Mouse (Mus musculus) hindbrain, embryonic 11.5 days (tissue): ENCODE measurements around the gene Adamtsl3. TPM values are rescaled to one million over a fixed set of nuclear protein-coding genes. Genes with fewer than 3 reads are reported as not detected.

Experiments used
- ATAC-seq: fragments of 200-750 bp; cut with Nextera tagmentation; 2 replicates; pipeline ENCODE4 v1.8.0; 2017; ENCODE audit warnings: mild to moderate bottlenecking, moderate TSS enrichment, moderate library complexity; ENCODE audit not compliant: low FRiP score
- DNase-seq: peaks from one replicate; pipeline ENCODE4 v3.0.0-alpha.2; 2015; ENCODE audit warnings: low spot score
- H3K27ac ChIP-seq: fragments of 300-500 bp; sonication (generic); 2 replicates; pipeline ENCODE4 v1.5.1; 2014; ENCODE audit warnings: mild to moderate bottlenecking, low read depth, low read length
- H3K27me3 ChIP-seq: fragments of 300-500 bp; sonication (generic); 2 replicates; pipeline ENCODE4 v1.6.1; 2014; ENCODE audit warnings: mild to moderate bottlenecking, low read length, moderate library complexity, mixed read lengths; ENCODE audit not compliant: control insufficient read depth, insufficient read depth
- H3K36me3 ChIP-seq: fragments of 300-500 bp; sonication (generic); 2 replicates; pipeline ENCODE4 v1.6.1; 2014; ENCODE audit warnings: mild to moderate bottlenecking, low read length, moderate library complexity, mixed read lengths; ENCODE audit not compliant: control insufficient read depth, insufficient read depth
- H3K4me1 ChIP-seq: fragments of 300-500 bp; sonication (generic); replicated peaks from 2 replicates; pipeline ENCODE4 v1.6.1; 2014; ENCODE audit warnings: low read length, mixed read lengths; ENCODE audit not compliant: control insufficient read depth, insufficient read depth
- H3K4me2 ChIP-seq: fragments of 300-500 bp; sonication (generic); replicated peaks from 2 replicates; pipeline ENCODE4 v1.6.1; 2014; ENCODE audit warnings: mild to moderate bottlenecking, low read depth, low read length
- H3K4me3 ChIP-seq: fragments of 300-500 bp; sonication (generic); 2 replicates; pipeline ENCODE4 v1.5.1; 2014; ENCODE audit warnings: low read depth, low read length
- H3K9ac ChIP-seq: fragments of 300-500 bp; sonication (generic); 2 replicates; pipeline ENCODE4 v1.6.1; 2014; ENCODE audit warnings: low read depth, low read length
- H3K9me3 ChIP-seq: fragments of 300-500 bp; sonication (generic); 2 replicates; pipeline ENCODE4 v1.6.1; 2016; ENCODE audit warnings: low read length; ENCODE audit not compliant: control insufficient read depth
- WGBS: fragments of 180-500 bp; shearing (Covaris S2); extraction: QIAGEN DNeasy Blood & Tissue Kit; methylation state at CpG from one replicate; pipeline ENCODE4 v1.1.7; 2014; 5-methylcytosine and 5-hydroxymethylcytosine counted together
- polyA plus RNA-seq: library from polyadenylated mRNA; unstranded; fragments of >200 nt; fragmentation: Nextera tagmentation; extraction: Ambion mirVana; gene quantifications from 2 replicates; pipeline ENCODE4 v1.2.1, GENCODE M21; 2014

Gene Adamtsl3
- 0.15 and 0.66 TPM in 2 replicates for polyA plus RNA-seq

DNA sequence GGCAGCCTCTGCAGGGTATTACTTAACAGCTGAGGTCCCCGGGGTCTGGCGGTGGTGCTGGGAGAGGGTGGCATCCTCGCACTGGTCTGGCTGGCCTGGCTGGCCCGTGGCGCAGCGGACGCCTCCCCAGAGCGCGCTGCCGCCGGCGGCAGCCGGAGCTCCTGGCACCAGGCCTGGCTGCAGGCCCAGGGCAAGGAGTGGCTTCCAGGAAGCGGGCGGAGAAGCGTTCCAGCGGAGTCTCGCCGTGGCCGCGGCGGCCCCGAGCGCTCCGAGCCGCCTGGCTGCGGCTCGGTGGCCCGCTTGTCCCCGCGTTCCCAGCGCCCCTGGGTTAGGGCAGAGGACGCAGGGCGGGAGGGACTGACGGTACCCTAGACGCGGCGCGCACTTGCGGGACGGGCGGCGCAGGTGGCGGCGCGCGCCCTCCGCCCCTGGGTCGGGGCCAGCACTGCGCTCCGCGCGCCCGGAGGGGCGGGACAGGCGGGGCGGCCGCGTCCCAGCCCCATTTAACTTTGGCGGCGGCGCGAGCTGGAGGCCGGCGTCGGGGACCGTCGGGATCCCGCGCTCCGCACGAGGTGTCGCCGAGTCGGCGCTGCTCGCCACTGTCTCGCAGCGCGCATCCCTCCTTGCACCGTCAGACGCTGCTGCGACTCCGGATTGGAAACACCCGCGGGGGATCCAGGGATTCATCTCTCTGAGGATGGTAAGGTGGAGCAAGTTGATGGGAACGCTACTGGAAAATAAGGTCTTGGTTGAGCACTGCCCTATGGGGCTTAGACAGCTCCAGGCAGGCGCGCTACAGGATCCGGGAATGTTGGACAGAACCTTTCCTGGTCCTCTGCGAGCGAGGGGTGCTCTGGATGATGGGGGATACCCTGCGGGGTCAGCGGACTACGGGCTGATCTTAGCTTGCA, at the start of gene Adamtsl3:
Gene Adamtsl3 (plus strand): TSS at position 484 of the 911 bp plus-strand sequence.
- Histone ChIP-seq H3K9me3 (no peaks in the 10 kb centered on the region), H3K36me3 (no peaks in the 10 kb centered on the region), H3K4me2 (peak within 1 kb of the TSS; percentile 87), H3K9ac (no peak within 1 kb of the TSS), H3K4me1 (peaks cover 2% of the 10 kb centered on the region; the same call in 1 of the 2 replicates), H3K27me3 (peaks cover 39% of the 10 kb centered on the region), H3K27ac (no peak within 1 kb of the TSS), H3K4me3 (peak within 1 kb of the TSS; percentile 44)
- WGBS, result under 1% methylated on average over 77 of the region's 95 CpGs
- ATAC-seq (peak; percentile 62; the same call in 1 of the 2 replicates), DNase-seq (peak; percentile 53)

DNA sequence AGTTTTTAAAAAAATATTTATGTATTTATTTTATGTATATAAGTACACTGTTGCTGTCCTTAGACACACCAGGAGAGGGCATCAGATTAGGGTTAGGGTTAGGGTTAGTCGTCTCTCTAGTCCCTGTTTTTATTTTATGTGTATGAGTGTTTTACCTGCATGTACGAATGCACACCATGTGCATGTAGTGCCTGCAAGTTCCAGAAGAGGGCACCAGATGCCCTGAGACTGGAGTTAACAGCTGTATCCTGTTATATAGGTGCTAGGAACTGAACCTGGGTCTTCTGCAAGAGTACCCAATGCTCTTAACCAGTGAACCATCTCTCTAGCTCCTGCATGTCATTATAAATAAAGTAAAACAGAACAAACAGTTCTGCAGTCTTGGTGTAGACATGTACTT, 48.3 kb upstream of the Adamtsl3 start:
- Histone ChIP-seq H3K4me2 (no peak overlapping the region), H3K27ac (no peak overlapping the region), H3K4me1 (no peaks in the 10 kb centered on the region), H3K9ac (no peak overlapping the region), H3K36me3 (no peaks in the 10 kb centered on the region), H3K9me3 (no peaks in the 10 kb centered on the region), H3K4me3 (no peak overlapping the region), H3K27me3 (no peaks in the 10 kb centered on the region)
- 83% methylated on average over 2 of the region's 2 CpGs for WGBS
- DNase-seq (no peak), ATAC-seq (no peak)

DNA sequence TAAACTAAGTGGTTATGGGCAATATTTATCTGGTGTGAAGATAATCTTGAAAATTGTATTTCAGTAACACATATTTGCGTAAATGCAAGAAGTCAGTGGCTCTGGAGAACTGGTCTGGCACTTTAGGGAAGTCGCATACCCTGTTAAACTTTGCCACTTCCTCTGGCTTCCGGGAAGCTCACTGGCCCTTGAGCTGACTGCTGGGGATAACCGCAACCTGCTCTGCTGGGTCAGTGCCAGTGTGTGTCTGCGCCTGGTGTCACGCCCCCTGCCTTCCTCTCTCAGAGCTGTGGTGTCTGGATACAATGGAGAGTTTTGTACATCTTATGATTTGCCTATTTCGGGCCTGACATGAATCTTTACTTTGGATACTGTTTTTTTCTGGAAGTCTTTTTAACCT, 42.1 kb upstream of the Adamtsl3 start:
- H3K27ac ChIP-seq, result no peak overlapping the region
- no peak for DNase-seq
- H3K4me1 ChIP-seq, result no peaks in the 10 kb centered on the region
- H3K27me3 ChIP-seq, result no peaks in the 10 kb centered on the region
- no peak for ATAC-seq
- no peaks in the 10 kb centered on the region for H3K36me3 ChIP-seq
- no peak overlapping the region for H3K4me2 ChIP-seq
- 83% methylated on average over 7 of the region's 7 CpGs for WGBS
- no peak overlapping the region for H3K9ac ChIP-seq
- no peak overlapping the region for H3K4me3 ChIP-seq
- H3K9me3 ChIP-seq, result no peaks in the 10 kb centered on the region

DNA sequence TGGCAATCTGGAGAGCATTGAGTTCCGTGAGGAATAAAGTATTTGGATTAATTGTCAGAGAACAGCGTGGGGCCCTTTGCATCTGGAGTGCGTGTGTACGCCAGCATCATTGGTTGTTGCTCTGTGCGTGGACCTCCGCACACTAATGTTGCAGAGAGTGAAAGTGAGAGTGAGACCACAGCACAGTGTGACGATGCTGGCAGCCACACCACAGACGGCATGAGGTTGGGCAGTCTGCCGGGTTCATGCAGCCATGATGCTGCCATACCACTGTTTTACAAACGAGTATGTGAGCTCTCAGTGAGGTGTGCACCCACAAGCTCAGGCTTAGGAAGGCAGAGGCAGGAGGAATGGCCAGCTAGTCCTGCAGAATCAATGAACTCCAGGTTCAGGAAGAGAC, 41.4 kb upstream of the Adamtsl3 start:
- WGBS, result 88% methylated on average over 10 of the region's 10 CpGs
- Histone ChIP-seq H3K9me3 (no peaks in the 10 kb centered on the region), H3K27ac (no peak overlapping the region), H3K36me3 (no peaks in the 10 kb centered on the region), H3K4me3 (no peak overlapping the region), H3K9ac (no peak overlapping the region), H3K4me1 (no peaks in the 10 kb centered on the region), H3K27me3 (no peaks in the 10 kb centered on the region), H3K4me2 (no peak overlapping the region)
- DNase-seq, result no peak
- no peak for ATAC-seq

DNA sequence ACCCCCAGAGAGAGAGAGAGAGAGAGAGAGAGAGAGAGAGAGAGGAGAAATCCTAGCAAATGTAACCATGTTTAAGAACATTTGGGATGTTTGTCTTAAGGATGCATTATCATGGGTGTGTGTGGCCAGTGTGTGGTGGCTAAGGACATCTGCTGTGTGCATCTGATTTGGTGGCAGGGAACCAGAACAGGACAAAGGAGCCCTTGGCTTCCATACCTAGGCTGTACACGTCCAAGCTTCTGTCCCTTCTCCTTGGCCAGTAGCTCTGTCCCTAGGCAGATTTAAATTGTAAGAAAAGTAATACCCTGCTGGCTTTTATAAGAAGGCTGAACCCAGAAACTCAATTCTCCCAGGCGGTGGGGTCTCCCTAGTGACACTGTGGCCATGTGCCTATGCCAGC, 40.9 kb upstream of the Adamtsl3 start:
- Histone ChIP-seq H3K27me3 (no peaks in the 10 kb centered on the region), H3K4me3 (no peak overlapping the region), H3K9me3 (no peaks in the 10 kb centered on the region), H3K27ac (no peak overlapping the region), H3K4me2 (no peak overlapping the region), H3K9ac (no peak overlapping the region), H3K4me1 (no peaks in the 10 kb centered on the region), H3K36me3 (no peaks in the 10 kb centered on the region)
- 76% methylated on average over 2 of the region's 2 CpGs for WGBS
- ATAC-seq, result no peak
- no peak for DNase-seq

DNA sequence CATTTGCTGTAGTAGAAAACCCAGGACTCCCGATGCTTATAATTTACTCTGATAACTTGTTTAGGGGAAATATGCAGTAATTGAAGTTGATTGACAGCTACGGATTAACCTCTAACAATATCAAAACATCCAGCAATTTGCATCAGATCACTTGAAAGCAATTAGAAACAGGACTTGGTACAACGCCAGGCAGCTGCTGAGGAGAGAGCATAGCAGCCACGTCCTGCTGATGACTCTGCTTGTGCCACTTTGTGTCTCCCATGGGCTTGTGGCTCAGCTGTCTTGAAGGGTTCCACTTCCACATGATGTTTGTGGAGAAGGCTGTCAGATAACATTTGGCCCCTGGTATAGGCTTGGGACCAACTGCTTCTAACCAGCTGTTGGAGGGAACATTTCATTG, 27.1 kb upstream of the Adamtsl3 start:
- ATAC-seq (no peak), DNase-seq (no peak)
- H3K4me1 ChIP-seq, result no peaks in the 10 kb centered on the region
- no peaks in the 10 kb centered on the region for H3K9me3 ChIP-seq
- 79% methylated on average over 4 of the region's 4 CpGs for WGBS
- H3K4me2 ChIP-seq, result no peak overlapping the region
- H3K27me3 ChIP-seq, result no peaks in the 10 kb centered on the region
- H3K27ac ChIP-seq, result no peak overlapping the region
- no peak overlapping the region for H3K4me3 ChIP-seq
- H3K9ac ChIP-seq, result no peak overlapping the region
- H3K36me3 ChIP-seq, result no peaks in the 10 kb centered on the region

DNA sequence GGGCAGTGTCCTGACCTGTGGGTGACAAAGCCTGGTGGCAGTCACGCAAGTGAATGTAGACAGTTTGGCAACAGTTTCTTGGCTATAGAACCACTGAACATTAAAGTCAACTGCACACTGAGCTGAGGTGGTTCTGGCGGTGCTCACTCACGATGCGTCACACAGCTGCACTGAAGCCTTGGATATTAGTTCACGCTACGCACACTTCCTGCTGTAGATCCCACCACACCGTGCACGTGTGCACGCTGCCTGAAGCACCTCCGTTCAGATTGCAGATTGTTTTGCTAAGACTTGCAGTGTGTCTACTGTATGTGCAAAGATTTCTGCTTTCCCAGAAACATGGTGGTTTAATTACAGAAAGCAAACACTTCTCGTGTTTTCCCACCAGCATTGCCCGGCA, 17.0 kb upstream of the Adamtsl3 start:
- no peak overlapping the region for H3K4me2 ChIP-seq
- no peaks in the 10 kb centered on the region for H3K27me3 ChIP-seq
- no peaks in the 10 kb centered on the region for H3K4me1 ChIP-seq
- no peaks in the 10 kb centered on the region for H3K9me3 ChIP-seq
- no peak overlapping the region for H3K4me3 ChIP-seq
- no peak for ATAC-seq
- DNase-seq, result no peak
- H3K36me3 ChIP-seq, result no peaks in the 10 kb centered on the region
- no peak overlapping the region for H3K27ac ChIP-seq
- 82% methylated on average over 12 of the region's 12 CpGs for WGBS
- no peak overlapping the region for H3K9ac ChIP-seq

DNA sequence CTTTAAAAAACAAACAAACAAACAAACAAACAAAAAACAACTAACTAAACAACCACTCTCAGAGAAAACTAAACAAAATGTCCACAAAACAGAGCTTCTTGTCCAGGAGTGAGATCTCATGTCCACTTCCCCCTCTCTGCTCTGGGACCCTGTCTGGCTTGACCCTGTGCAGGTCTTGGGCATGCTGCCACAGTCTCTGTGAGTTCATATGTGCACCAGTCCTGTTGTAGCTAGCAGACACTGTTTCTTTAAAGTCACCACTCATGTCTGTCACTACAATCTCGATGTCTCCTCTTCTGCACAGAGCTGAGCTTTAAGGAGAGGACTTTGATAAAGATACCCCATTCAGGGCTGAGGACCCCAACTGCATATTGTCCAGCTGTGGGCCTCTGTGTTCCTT, 8.9 kb upstream of the Adamtsl3 start:
- Histone ChIP-seq H3K4me1 (no peaks in the 10 kb centered on the region), H3K27me3 (no peaks in the 10 kb centered on the region), H3K36me3 (no peaks in the 10 kb centered on the region), H3K9ac (no peak overlapping the region), H3K27ac (no peak overlapping the region), H3K9me3 (no peaks in the 10 kb centered on the region), H3K4me3 (no peak overlapping the region), H3K4me2 (no peak overlapping the region)
- WGBS, result 79% methylated on average over 1 of the region's 1 CpGs
- DNase-seq (no peak), ATAC-seq (no peak)

DNA sequence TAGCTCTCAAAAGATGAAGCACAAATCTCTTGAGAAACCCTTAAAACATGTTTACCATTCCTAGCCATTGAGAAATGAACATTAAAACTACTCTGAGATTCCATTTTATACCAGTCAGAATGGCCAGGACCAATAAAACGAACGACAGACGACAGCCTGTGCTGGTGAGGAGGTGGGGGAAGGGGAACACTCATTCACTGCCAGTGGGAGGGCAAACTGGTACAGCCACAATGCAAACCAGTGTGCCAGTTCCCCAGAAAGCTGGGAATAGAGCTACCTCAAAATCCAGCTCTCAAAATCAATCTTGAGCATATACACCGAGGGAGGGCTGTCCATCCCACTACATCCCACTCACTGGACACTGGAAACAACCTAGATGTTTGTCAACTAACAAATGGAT, 8.3 kb upstream of the Adamtsl3 start:
- Histone ChIP-seq H3K4me1 (no peaks in the 10 kb centered on the region), H3K36me3 (no peaks in the 10 kb centered on the region), H3K4me2 (no peak overlapping the region), H3K27me3 (no peaks in the 10 kb centered on the region), H3K4me3 (no peak overlapping the region), H3K9me3 (no peaks in the 10 kb centered on the region), H3K9ac (no peak overlapping the region), H3K27ac (no peak overlapping the region)
- 62% methylated on average over 4 of the region's 4 CpGs for WGBS
- DNase-seq, result no peak
- ATAC-seq, result no peak
